Mouse (Mus musculus) liver, embryonic 15.5 days (tissue): ENCODE measurements around the gene Gm7356. TPM values are rescaled to one million over a fixed set of nuclear protein-coding genes. Genes with fewer than 3 reads are reported as not detected.
"Not testable (repeated sequence)": the region's sequence is repeated elsewhere in the genome, so short reads cannot be mapped to it uniquely, and the experiment has no call there.

Experiments used
- ATAC-seq: fragments of 200-750 bp; cut with Nextera tagmentation; 2 replicates; pipeline ENCODE4 v1.8.0; 2017; ENCODE audit warnings: moderate number of reproducible peaks, mild to moderate bottlenecking, moderate library complexity; ENCODE audit not compliant: insufficient read depth
- H3K27ac ChIP-seq: fragments of 300-500 bp; sonication (generic); replicated peaks from 2 replicates; pipeline ENCODE4 v1.5.1; 2015; ENCODE audit warnings: mild to moderate bottlenecking, inconsistent platforms
- H3K27me3 ChIP-seq: fragments of 300-500 bp; sonication (generic); 2 replicates; pipeline ENCODE4 v1.6.1; 2015; ENCODE audit warnings: mild to moderate bottlenecking, inconsistent platforms
- H3K36me3 ChIP-seq: fragments of 300-500 bp; sonication (generic); replicated peaks from 2 replicates; pipeline ENCODE4 v1.6.1; 2015; ENCODE audit warnings: moderate library complexity, mild to moderate bottlenecking, inconsistent platforms
- H3K4me1 ChIP-seq: fragments of 300-500 bp; sonication (generic); replicated peaks from 2 replicates; pipeline ENCODE4 v1.6.1; 2015; ENCODE audit warnings: inconsistent platforms
- H3K4me2 ChIP-seq: fragments of 300-500 bp; sonication (generic); 2 replicates; pipeline ENCODE4 v1.6.1; 2015; ENCODE audit warnings: moderate library complexity, mild to moderate bottlenecking, inconsistent platforms
- H3K4me3 ChIP-seq: fragments of 300-500 bp; sonication (generic); replicated peaks from 2 replicates; pipeline ENCODE4 v1.5.1; 2015; ENCODE audit warnings: mild to moderate bottlenecking, inconsistent platforms
- H3K9ac ChIP-seq: fragments of 300-500 bp; sonication (generic); 2 replicates; pipeline ENCODE4 v1.6.1; 2015; ENCODE audit warnings: moderate library complexity, mild to moderate bottlenecking, inconsistent platforms
- H3K9me3 ChIP-seq: fragments of 300-500 bp; sonication (generic); replicated peaks from 2 replicates; pipeline ENCODE4 v1.6.1; 2016; ENCODE audit warnings: inconsistent platforms
- WGBS: fragments of 180-500 bp; shearing (Covaris S2); methylation state at CpG from one replicate; pipeline ENCODE4 v1.1.7; 2015; ENCODE audit warnings: mixed read lengths; ENCODE audit not compliant: insufficient replicate concordance; 5-methylcytosine and 5-hydroxymethylcytosine counted together
- polyA plus RNA-seq: library from polyadenylated mRNA; unstranded; fragments of >200 nt; fragmentation: Nextera tagmentation; extraction: Ambion mirVana; gene quantifications from 2 replicates; pipeline ENCODE4 v1.2.1, GENCODE M21; 2015

The Gm7356 gene
- polyA plus RNA-seq: not detected in 2 replicates

DNA sequence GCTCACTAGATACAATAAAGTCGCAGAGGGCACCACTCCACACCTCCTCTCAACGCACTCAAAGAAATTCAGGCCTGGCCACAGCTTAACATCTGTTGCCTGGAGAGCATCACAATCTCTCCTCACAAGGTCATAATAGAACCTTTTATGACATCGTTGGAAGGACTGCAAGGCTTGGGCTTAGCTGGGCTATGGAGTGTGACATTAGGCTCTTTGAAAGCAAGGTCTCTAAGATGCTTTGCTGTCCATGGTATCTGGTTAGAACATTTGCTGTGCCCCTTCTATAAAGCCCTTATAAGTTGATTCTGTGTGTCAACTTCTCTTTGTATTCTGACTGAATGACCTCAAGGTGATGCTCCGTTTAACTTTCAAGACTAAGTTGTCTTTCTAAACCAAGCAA lies at the start of gene Gm7356:
Gene Gm7356, minus strand, starts transcription at position 101 of the 400 bp plus-strand sequence.
- not testable (repeated sequence) for H3K36me3 ChIP-seq, H3K27ac ChIP-seq, ATAC-seq

DNA sequence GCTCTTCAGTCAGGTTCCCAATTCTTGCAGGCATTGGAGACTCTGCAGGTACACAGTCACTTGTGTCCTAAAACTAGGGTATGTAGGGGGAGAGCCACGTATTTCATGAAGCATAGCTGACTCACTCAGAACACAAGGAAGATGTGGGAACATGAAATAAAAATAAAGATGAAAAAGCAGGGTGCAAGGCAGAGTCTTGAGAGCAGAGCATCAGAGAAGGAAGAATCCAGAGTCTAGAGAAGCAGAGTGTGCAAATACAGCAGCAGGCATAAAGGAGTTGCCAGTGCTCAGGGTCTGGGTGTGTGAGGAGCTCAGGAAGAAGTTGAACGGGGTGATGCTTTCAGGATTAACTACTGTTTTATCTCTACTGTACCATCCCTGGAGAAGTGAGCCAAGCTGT lies 38.4 kb upstream of the Gm7356 start:
- H3K4me1 ChIP-seq, H3K27me3 ChIP-seq, H3K9me3 ChIP-seq, H3K36me3 ChIP-seq, H3K27ac ChIP-seq, H3K4me2 ChIP-seq, H3K9ac ChIP-seq, ATAC-seq, H3K4me3 ChIP-seq: not testable (repeated sequence)
- 31% methylated on average over 1 of the region's 2 CpGs for WGBS

More for the DNA sequence above, at the start of gene Gm7356:
- not testable (repeated sequence) for H3K9ac ChIP-seq, H3K27me3 ChIP-seq, H3K4me1 ChIP-seq, H3K9me3 ChIP-seq, H3K4me3 ChIP-seq, H3K4me2 ChIP-seq
- 73% methylated on average over 4 of the region's 4 CpGs for WGBS

DNA sequence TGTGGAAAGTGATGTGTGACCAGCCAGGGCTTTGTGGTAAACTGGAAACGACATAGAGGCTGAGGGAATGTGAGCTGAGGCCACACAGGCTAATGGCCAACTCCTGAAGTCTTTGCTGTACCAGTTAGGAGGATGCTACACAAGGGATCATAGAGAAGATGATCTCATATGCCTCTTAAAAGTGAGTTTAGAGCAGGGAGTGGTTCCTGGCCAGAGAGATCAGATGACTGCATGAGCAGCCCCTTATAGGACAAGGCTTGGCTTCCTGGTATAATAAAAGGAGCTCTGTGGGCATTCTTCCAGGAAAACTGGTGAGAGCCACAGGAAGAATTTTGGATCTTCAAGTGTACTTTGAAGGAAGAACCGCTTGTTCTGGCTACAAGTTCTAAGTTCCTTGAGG lies 33.5 kb upstream of the Gm7356 start:
- H3K4me1 ChIP-seq, H3K27me3 ChIP-seq, H3K4me3 ChIP-seq, H3K4me2 ChIP-seq, H3K9ac ChIP-seq, H3K36me3 ChIP-seq, ATAC-seq, H3K9me3 ChIP-seq, H3K27ac ChIP-seq: not testable (repeated sequence)
- 23% methylated on average over 1 of the region's 2 CpGs for WGBS

DNA sequence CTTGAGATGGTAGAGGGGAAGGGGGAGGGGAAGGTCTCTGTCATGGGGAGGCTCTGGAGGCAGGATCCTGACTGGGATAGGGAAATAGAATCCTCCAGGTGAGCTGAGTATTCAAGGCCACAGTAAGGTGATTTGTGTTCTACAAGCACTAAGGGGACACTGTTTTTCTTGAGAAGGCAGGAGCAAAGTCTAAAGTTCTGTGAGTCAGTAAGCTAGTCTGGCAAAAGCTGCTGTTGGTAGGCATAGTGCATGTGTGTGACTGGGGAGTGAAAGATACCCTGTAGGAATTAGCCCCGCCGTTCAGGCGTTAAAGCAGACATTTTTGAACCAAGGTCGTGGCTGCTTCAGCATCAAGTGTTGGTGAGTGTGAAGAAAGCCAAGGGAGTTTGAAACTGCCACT lies 32.6 kb upstream of the Gm7356 start:
- H3K27me3 ChIP-seq, H3K36me3 ChIP-seq, H3K27ac ChIP-seq, H3K4me3 ChIP-seq, H3K9ac ChIP-seq, ATAC-seq, H3K4me1 ChIP-seq, H3K9me3 ChIP-seq, H3K4me2 ChIP-seq: not testable (repeated sequence)
- 81% methylated on average over 4 of the region's 4 CpGs for WGBS

DNA sequence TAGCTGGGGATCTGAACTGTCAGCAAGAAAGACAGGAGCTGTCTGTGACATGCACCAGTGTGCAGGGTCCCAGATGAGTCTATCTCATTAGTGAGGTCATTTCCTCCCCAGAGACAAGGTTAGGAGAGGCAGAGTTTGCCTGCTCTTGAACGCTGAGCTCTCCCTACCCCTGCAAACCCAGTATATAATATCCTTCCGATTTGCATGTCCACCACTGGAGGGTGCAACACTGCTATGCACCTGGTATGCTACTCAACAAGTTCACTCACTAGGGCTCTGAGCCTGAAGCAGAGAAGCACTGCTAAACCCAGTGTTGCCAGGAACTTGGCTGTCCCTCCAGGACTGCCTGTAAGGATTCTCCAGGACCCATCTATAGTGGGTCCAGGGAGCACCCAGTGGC lies 10.1 kb downstream of the Gm7356 start:
- H3K9ac ChIP-seq, H3K4me2 ChIP-seq, H3K36me3 ChIP-seq, H3K9me3 ChIP-seq, H3K4me1 ChIP-seq, H3K27me3 ChIP-seq, H3K27ac ChIP-seq, ATAC-seq, H3K4me3 ChIP-seq: not testable (repeated sequence)
- 30% methylated on average over 2 of the region's 2 CpGs for WGBS

DNA sequence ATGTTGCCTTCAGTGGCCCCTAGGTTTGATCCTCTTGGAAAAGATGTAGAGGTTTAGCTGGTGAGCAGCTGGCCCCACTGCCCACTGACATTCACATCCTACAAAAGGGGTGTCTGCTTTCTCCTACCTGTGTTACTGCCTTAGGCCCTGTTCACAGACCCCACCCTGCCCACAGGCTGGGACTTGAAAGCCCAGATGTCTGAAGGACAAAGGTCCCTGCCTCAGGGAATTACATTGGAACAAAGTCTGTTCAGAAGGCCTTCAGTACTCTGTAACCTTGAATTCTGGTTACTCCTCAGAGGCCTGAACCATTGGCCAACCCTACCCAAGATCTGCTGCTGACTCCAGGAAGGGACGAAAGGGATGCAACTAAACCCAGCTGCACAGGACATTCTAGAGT lies 15.8 kb downstream of the Gm7356 start:
- Histone ChIP-seq H3K36me3 (no peaks in the 10 kb centered on the region), H3K9me3 (no peaks in the 10 kb centered on the region), H3K27ac (no peak overlapping the region), H3K9ac (no peak overlapping the region), H3K4me2 (no peak overlapping the region), H3K4me1 (no peaks in the 10 kb centered on the region), H3K4me3 (no peak overlapping the region), H3K27me3 (no peaks in the 10 kb centered on the region)
- no peak for ATAC-seq
- WGBS: 53% methylated on average over 1 of the region's 1 CpGs

DNA sequence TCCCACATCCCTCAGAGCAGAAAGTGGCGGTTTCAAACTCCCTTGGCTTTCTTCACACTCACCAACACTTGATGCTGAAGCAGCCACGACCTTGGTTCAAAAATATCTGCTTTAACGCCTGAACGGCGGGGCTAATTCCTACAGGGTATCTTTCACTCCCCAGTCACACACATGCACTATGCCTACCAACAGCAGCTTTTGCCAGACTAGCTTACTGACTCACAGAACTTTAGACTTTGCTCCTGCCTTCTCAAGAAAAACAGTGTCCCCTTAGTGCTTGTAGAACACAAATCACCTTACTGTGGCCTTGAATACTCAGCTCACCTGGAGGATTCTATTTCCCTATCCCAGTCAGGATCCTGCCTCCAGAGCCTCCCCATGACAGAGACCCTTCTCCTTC lies 32.7 kb downstream of the Gm7356 start:
- ATAC-seq, H3K36me3 ChIP-seq, H3K9ac ChIP-seq, H3K27ac ChIP-seq, H3K4me2 ChIP-seq, H3K27me3 ChIP-seq, H3K4me3 ChIP-seq, H3K4me1 ChIP-seq, H3K9me3 ChIP-seq: not testable (repeated sequence)
- WGBS: 74% methylated on average over 5 of the region's 5 CpGs

DNA sequence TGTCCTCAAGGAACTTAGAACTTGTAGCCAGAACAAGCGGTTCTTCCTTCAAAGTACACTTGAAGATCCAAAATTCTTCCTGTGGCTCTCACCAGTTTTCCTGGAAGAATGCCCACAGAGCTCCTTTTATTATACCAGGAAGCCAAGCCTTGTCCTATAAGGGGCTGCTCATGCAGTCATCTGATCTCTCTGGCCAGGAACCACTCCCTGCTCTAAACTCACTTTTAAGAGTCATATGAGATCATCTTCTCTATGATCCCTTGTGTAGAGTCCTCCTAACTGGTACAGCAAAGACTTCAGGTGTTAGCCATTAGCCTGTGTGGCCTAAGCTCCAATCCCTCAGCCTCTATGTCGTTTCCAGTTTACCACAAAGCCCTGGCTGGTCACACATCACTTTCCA lies 33.6 kb downstream of the Gm7356 start:
- not testable (repeated sequence) for H3K27me3 ChIP-seq, H3K36me3 ChIP-seq, H3K9me3 ChIP-seq, H3K9ac ChIP-seq, ATAC-seq, H3K27ac ChIP-seq, H3K4me2 ChIP-seq, H3K4me1 ChIP-seq, H3K4me3 ChIP-seq
- WGBS: 43% methylated on average over 1 of the region's 2 CpGs

DNA sequence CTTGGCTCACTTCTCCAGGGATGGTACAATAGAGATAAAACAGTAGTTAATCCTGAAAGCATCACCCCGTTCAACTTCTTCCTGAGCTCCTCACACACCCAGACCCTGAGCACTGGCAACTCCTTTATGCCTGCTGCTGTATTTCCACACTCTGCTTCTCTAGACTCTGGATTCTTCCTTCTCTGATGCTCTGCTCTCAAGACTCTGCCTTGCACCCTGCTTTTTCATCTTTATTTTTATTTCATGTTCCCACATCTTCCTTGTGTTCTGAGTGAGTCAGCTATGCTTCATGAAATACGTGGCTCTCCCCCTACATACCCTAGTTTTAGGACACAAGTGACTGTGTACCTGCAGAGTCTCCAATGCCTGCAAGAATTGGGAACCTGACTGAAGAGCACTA lies 38.5 kb downstream of the Gm7356 start:
- not testable (repeated sequence) for ATAC-seq, H3K4me1 ChIP-seq, H3K9me3 ChIP-seq, H3K4me2 ChIP-seq, H3K27me3 ChIP-seq, H3K36me3 ChIP-seq, H3K9ac ChIP-seq, H3K27ac ChIP-seq, H3K4me3 ChIP-seq
- 31% methylated on average over 1 of the region's 2 CpGs for WGBS

DNA sequence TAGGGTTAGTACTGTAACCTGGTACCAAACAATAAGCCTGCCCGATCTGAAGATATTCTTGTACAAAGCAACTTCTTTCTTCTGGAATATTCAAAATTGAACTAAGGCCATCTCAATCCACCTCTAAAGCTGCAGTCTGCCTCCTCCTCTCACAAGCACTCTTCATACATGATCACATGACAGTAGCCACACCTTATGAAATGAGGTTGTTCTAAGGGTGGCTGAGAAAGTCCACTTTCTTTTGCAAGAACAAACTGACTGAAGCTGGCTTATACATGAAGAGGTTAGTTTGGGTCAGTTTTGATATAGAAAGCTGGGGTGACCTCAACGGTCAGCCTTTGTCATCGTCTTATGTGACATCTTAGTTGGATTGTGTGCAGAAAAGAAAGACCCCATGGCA lies 41.3 kb downstream of the Gm7356 start:
- not testable (repeated sequence) for H3K4me1 ChIP-seq, H3K36me3 ChIP-seq, H3K4me2 ChIP-seq, H3K27me3 ChIP-seq, H3K27ac ChIP-seq, H3K4me3 ChIP-seq, H3K9me3 ChIP-seq, ATAC-seq, H3K9ac ChIP-seq
- 58% methylated on average over 3 of the region's 3 CpGs for WGBS

DNA sequence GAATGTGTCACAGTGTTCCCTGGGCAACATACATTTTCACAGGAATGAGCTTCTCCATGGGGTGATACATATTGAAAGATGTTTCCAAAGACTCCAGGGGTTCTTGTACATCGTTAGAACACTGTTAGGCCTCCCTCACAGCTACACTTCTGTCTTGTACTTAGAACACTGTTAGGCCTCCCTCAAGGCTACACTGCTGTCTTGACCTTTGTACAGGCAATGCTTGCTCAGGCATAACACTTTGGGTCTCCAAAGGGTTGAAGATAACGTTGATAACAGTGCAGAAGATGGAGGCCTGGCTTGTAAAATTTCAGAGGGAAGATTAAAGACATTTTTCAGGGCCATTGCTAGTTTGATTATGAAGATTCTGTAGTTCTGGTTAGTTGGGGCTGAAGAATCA lies 45.4 kb downstream of the Gm7356 start:
- not testable (repeated sequence) for H3K4me2 ChIP-seq, H3K36me3 ChIP-seq, H3K9me3 ChIP-seq, H3K27me3 ChIP-seq, H3K27ac ChIP-seq, H3K4me1 ChIP-seq, H3K4me3 ChIP-seq, ATAC-seq, H3K9ac ChIP-seq
- 42% methylated on average over 1 of the region's 2 CpGs for WGBS

DNA sequence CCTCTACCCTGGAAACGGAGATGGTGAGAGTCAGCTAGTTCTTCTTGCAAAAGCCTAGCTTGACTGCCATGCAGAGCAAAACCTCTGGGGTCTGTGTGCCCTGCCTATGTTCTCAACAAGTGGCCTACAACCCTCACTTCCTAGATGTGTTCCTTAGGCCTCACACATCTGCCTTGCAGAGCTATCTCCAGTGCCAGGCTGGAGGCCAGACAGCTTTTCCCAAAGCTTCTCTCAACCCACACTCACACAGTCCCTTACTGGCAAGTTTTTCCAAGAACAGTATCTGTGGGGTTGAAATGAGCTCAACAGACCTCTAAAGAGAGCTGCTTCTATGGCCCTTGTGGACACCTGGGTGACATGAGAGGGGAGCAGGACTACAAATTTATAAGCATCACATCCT lies 51.9 kb downstream of the Gm7356 start:
- not testable (repeated sequence) for H3K36me3 ChIP-seq, H3K9ac ChIP-seq, H3K9me3 ChIP-seq, ATAC-seq, H3K27ac ChIP-seq, H3K4me2 ChIP-seq, H3K27me3 ChIP-seq, H3K4me3 ChIP-seq, H3K4me1 ChIP-seq
- 40% methylated on average over 1 of the region's 1 CpGs for WGBS
